Mouse (Mus musculus) adrenal gland, postnatal 36 days (tissue): ENCODE measurements around the gene Manbal. TPM values are rescaled to one million over a fixed set of nuclear protein-coding genes. Genes with fewer than 3 reads are reported as not detected.
A peak's percentile ranks its signal among the peaks of the same experiment; 100 is the strongest.
"Not testable (repeated sequence)": the region's sequence is repeated elsewhere in the genome, so short reads cannot be mapped to it uniquely, and the experiment has no call there.

Experiments
- DNase-seq, 2 experiments: peaks; one replicate each; pipeline ENCODE4 v3.0.0; 2021; ENCODE audit warnings: mixed read lengths in 1 of 2
- total RNA-seq, 2 experiments: library from RNA; stranded (reverse); gene quantifications; 2 replicates each; pipeline ENCODE4 v1.2.3; 2021

Manbal gene
- total RNA-seq, 2 experiments from 2014 or later: 31.6 to 34.1 TPM

DNA sequence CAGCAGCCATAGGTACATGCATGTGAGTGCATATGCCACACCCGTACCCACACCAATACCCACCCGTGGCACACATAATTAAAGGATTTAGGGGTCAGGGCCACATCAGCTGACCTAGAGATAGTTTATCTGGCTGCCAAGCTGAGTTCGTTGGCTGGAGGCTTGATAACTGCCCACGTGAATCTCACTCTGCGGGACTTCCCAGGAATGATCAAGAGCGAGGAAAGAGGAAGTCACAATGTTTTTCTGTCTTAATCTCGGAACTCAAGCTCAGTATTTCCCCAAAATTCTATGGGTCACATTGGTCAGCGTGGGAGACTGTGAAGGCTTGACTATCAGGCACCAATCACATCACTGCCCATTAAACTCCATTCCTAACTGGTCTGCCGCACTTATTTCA is 632 bp upstream of the Manbal start:
- no peak for DNase-seq

DNA sequence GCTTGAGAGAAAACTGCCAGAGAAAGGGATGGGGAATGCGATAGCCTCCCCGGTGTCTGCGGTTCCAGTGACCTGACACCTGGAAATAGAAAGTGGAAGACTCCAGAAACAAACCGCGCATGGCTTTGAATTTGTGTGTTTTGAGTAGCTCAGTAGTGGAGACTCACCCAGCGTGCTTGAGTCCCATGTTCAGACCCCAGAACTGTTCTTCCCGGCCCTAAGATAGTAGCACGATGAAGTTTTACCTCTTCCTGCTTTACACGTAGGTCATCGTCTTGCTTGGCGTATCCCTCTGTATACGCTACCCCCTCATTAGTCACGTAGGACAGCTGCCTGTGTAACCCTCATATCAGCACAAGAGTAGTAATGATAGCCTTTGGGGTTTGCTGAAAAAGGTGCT is 597 bp downstream of the Manbal start:
- DNase-seq: no peak

DNA sequence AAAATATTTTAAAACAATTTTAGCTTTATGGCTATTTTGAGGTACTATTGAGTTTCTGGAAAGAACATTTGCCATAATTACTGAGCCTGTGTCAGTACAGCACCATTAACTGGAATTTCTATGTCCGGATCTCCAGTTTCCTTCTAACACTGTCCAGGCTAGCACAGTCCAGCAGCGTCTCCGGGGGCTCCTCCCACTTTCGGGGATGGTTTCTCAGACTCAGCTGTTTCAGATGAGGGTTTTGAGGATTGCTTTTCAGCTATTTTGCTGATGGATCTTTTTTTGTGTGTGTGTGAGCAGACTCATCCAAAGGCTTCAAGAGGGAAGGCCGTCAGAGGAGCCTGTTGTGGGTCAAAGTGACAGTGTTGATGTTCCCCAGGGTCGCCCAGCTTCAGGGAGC is 4.3 kb downstream of the Manbal start:
- DNase-seq: no peak

DNA sequence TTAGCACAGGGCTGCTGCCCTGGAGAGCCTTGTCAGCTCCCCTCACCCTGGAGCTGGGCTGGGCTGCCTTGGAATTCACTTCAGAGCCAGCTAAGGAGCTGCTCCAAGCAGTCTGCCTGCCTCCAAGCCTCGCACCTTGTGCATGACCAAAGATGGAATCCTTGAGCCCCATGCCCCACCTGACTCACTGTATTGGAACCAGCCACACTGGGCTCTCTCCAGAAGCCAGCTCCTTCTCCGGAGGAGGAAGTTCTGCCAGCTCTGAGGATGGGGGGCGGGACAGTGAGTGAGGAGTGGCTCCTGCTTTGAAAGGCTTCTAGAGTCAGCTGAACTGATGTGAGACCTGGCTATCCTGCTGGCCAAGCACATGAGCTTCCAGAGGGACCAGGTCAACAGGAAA is 6.3 kb downstream of the Manbal start:
- DNase-seq: no peak

DNA sequence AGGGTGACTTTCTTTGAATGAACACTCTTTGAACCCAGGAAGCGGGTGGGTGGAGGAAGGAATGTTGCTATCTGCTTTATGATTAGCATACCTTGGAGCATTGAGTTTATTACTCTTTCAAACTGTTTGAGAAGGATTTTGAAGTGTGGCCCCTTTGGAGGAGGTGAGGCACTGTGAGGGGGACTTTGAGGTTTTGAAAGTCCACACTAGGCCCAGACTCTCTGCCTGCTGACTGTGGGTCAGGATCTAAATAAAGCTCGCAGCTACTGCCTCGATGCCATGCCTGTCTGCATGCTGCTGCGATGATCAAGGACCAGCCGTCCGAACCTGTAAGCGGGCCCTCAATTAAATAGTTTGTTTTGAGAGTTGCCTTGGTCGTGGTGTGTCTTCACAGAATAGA is 7.7 kb downstream of the Manbal start:
- DNase-seq: no peak

DNA sequence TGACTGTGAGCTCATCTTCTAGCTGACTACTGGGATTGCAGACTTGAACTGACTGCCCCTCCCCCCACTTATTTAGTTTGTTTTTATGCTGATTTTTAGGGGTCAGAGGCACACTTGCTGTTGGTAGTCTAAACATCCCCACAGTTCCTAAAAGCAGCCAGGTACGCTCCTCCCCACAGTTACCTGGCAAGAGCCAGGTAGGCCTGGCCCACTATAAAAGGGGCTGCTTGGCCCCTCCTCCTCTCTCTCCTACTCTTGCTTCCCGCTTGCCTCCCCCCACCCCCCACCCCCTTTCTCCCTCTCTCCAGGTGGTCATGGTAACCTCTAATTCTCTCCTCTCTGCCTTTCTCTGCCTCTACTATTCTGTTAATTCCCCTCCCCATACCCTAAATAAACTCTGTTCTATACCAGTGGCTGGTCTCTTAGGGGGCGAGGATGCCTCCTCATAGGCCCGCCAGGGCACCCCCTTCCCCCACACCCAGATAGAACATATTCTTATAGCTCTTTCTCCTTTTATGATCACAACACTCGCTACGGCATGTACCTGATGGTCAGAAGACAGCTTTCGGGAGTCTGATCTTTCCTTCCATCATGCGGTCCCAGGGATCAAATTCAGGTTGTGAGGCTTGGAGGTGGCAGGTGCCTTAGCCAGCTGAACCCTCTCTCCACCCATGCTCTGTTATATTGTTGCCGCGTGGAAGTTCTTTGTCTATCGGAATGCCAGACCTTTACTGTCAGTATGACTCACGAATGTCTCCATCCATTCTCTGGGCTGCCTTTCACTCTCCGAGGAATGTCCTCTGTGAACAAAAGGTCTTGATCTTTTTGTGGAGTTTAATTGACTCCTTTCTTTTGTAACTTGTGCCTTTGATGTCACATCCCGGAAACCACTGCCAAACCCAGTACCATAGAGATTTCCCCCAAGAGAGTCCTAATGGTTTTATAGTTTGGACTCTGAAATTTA is 8.7 kb downstream of the Manbal start:
- DNase-seq: peak; percentile 10 to 14

DNA sequence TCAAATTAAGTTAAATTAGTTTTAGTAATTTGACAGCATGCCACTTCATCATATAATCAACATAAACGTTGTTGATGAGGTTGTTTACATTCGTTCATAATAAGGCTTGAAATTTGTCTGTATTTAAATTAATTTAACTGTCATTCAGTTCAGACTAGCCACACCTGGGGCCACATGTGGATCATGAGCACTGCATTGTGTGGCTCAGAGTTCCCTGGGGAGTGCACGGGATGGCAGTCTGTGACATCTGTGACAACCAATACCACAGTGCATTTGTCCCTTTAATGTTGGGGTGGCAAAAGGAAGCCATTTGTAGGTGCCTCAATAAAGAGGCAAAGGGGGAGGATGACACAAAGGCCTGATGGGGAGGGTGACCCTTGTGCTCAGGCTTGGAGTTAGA is 9.6 kb downstream of the Manbal start:
- DNase-seq: no peak

DNA sequence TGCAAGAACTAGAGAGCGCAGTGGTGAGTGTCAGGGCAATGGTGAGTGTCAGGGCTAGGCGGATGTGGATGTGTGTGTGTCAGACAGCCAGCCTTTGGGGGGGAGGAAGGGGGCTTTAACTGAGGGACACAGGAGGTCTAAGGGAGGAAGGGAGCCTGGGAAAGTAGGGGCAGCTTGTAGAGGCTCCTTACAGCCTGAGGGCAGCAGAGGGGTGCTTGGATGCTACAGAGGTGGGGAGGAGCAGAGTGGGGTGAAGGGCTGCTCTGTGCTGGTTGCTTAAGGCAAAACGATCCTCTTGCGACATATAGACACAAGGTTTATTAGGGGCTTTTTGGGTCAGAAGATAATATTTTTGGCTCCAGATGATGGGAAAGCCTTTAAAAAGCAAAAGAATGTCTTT is 17.4 kb downstream of the Manbal start:
- DNase-seq: no peak

DNA sequence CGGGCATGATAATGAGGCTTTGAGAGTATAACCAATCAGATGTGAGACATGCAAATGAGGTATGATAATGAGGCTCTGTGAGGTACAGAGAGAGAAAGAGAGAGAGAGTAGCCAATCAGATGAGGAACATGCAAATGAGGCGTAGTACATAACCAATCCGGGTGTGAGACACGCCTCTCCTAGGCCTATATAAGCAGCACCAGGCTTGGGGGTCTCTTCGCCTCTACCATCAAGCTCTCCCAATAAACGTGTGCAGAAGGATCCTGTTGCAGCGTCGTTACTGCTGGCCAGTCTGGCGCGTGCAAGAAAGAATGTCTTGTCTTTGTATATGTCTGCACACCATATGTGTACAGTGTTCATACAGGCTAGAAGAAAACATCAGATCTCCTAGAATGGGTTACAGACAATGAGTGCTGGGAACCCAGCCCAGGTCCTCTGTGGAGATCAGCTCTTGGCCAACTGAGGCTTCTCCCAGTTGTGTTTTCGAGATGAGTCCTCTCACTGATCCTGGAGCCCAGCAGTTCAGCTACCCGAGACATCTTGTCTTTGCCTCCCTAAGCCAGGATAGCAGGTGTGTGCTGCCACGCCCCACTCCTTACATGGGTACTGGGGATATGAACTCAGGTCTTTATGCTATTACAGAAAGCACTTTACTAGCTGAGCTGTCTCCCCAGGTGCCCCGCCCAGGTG is 21.7 kb downstream of the Manbal start:
- DNase-seq: not testable (repeated sequence)

DNA sequence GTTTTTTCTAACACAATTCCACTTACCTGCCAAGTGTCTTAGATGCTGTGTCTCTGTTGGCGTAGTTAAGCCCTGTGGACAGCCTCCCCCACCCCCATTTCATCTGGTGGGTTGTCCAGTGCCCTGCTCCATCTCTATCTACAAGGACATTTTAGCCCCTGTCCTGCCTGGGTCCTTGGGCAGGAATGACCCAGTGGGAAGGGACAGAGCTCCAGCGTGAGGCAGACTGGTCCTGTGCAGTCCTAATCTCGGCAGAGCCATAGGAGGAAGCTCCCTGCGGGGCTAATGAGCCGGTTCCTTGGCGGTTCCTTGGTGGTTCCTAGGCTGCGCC is 22.2 kb downstream of the Manbal start:
- DNase-seq: no peak

DNA sequence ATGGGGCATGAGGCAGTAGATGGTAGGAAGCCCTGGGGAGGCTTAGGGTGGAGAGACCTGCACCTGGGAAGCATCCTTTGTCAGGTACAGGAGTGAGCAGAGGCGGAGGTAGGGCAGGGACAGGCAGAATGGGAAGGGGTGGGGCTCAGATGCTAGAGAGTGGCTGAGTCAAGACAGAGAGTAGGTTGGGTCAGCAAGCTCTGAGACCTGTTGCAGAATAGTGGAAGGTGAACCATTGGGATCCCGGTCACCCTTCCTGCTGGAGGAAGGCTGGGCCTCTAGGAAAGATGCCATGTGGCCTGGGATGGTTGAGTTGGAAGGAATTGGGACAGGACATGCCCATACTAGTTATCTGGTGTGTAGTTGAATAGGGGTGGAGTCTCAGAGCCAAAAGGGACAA is 24.9 kb downstream of the Manbal start:
- no peak for DNase-seq

DNA sequence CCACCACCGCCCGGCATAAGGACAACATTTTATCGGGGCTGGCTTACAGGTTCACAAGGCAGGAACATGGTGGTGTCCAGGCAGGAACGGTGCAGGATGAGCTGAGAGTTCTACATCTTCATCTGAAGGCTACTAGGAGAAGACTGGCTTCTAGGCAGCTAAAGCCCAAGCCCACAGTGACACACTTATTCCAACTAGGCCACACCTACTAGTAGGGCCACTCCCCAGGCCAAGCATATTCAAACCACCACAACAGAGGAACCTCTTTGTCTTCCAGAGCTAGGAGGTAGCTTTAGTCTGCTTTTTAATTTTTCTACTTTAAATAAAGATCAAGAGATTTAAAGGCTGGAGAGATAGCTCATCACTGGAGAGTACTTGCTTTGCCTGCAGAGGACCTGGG is 26.2 kb downstream of the Manbal start:
- no peak for DNase-seq

DNA sequence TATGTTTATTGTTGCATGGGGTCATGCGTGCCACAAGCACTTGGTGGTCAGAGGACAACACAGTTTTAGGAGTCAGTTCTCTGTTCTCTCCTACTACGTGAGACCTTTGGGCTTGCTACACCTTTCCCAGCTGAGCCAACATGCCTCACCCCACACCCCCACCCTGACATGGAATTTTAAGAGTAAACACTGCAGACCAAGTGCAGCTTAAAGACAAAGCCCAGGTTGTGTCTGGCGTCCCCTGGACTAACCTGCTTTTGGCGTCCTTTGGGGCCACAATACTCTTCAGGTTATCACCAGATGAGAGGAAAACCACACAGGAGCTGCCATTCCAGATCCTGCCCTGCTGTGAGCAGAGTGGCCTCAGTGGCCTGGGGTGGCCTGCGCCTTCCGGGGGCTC is 27.5 kb downstream of the Manbal start:
- no peak for DNase-seq

DNA sequence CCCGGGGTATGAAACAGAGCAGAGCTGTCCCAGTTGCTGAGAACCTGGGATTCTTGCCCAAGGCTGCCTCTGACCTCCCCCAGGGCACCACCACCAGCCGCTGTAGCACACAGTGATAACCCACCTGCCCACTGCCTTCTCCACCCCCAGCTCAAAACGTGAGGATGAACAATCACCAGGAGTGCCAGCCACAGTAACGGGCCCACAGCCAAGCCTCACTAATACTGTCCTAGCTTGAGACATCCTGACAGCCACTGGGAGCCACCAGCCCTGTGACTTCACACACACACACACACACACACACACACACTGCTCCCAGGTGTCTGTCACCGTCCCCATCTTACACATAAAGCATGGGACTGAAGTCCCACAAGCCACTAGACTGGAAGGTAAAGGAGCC is 28.0 kb downstream of the Manbal start:
- DNase-seq: no peak

DNA sequence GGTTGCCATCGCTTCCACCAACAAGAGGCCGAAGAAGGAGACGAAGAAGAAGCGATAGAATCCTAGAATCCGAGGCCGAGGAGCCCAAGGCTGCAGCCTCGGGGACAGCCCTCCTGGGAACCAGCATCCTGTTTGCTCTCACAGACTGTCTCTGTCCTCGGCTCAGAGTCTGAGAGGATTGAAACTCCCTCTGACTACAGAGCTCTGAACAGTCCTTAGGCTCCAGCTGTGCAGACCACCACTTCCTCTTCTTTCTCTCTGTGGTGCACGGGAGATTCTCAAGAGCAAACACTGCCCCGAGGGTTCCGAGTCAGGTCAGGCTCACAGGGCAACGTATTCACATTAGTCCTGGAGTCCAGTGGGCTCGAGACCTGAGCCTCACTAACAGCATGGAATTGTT is 28.6 kb downstream of the Manbal start:
- no peak for DNase-seq

DNA sequence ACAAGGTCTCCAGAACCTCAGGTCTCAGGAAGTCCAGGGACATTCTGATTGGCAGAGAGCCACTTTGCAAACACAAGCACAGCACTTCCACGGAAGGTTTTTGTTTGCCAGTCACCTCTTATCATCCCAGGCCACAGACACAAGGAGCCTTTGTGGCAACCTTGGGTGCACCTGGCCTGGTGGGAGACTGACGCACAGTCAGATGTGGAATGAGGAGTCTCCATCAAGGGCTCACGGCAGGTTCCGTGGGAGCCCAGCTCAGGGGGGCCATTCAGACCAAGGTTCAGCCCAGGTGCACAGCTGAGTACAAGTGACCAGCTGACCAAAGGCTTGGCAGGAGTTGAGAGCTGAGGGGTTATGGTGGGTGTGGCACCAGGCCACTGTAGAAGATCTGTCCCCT is 30.0 kb downstream of the Manbal start:
- DNase-seq: no peak

DNA sequence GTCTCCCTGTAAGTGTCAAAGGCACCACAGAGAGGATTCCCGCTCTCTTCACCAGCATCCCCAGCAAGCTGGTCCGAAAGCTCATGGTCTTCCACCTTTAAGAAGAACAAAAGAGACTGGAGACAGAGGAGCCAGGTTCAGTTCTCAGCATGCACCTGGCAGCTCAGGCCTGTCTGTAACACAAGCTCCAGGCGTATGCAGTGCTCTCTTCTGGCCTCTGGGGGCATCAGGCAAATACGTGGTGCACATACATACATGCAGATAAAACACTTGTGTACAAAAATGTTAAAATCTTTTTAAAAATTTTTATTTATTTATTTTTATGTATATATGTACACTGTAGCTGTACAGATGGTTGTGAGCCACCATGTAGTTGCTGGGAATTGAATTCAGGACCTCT is 31.1 kb downstream of the Manbal start:
- DNase-seq: no peak

DNA sequence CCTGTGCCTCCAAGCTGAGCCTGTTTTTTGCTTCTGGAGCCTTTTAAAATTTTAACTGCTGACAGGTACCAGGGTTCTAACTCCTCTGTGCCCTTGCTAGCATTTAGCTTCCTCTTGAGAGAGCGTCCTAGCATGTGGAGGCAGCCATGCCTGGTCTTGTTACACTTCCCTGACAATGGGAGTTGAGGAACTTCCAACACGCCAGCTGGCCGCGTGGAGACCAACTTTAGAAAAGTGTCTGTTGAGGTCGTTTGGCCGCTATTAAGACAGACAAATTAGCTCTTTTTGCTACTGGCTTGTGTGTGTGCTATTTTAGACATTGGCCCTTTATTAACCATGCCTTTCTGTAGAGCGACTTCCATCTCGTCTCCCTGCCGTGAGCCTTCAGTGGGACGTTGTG is 32.4 kb downstream of the Manbal start:
- DNase-seq: no peak

DNA sequence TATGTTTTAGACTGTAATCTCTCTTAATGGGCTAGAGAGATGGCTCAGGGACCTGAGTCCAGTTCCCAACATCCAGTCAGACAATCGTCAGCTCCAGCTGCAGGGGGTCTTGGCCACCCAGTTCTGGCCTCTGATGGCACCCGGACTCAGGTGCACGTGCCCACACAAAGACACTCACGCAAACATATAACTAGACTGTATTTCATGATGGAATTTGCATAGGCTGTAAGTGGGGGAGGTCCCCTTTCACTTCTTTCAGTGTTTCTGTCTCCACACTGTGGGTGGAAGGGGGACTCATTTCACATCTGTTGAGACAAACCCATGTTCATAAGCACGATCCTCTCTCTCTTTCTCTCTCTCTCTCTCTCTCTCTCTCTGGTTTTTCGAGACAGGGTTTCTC is 33.1 kb downstream of the Manbal start:
- no peak for DNase-seq

DNA sequence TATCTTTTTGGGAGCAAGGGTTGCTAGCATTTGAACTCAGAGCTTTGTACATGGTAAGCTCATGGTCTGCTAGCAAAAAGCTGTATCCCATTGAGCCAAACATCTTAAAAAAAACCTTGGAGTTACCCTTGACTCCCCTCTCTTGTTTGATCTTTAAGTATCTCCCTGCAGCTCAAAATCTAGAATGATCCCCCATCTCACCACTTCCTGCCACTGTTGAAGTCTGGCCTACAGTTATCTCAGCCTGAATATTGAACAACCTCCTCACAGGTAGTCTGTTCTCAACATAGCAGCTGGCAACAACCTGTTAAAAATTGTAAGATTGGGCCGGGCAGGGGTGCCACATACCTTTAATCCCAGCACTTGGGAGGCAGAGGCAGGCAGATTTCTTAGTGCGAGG is 33.9 kb downstream of the Manbal start:
- DNase-seq: no peak

DNA sequence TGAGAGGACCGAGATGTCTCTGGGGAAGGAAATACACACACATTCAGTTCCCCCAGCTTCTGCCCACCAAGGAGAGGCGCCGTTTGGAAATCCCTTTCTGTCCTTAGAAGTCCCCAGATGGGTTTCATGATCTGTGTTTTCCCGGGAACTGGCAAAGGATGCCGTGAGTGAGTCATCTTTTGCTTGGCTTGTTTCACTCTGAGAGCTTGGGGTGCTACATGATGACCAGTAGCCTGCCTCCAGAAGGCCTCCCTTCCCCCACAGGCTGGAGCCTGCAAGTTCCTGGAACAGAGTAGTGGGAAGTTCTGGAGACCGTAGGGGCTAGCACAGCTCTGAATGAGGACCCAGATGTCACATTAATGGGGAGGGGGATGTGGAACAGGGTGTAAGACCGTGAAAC is 40.2 kb downstream of the Manbal start:
- DNase-seq: peak; percentile 55 to 71

DNA sequence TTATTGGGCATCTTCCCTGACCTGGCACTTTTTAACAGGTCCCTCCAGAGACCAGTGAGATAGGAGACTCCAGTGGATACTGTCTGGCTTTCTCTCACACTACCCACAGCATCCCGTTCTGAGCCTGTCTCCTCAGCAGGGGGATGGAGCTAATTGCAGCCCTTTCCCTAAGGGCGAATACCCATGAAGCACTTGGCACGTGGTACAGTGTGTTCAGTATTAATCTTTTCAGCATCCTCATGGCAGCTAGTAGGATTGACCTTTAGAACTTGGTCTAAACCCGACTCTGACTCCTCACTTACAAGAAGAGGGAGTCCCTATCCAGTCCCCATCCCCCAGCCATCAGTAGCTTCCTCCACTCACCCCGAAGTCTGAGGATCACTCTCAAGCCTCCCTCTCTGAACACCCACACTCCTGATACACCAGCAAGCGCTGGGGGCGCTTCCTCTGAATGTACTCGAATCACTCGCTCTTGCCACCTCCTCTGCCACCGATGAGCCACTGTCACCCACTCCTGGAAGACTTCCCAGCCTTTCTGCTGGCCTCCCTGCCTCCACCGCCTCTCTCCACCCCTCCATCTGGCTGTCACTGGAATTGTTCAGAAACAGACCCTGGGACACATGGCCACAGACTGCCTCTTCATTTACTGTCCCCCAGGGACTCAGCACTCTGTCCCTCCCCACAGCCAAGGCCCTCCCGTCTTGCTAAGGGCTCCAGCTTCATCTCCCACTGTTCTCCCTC is 42.6 kb downstream of the Manbal start:
- DNase-seq: no peak

DNA sequence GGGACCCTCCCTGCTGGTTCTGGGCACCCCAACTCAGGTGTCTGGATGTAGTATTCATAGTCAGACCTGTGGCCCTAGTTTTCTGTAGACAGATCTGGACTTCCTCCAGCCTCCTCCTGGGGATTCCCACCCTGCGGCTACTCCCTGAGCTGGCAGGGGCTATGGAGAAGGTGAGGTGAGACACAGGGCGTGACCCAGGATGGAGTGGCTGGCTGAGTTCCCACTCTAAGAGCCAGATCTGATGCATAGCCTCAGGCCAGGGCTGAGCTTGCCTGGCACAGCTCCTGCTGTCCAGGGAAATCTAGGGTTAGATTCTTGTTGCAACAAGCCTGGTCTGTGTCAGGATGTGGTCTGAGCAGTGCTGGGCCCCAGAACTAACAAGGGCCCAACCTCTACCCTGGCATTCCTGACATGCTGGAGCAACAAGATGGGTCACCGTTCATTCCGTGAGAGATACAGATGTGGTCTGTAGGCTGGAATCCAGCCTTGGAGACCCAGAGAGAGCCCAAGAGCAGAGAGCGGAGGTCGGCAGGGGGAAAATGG is 43.8 kb downstream of the Manbal start:
- no peak for DNase-seq
